Mouse (Mus musculus) right cerebral cortex, postnatal 25 days (tissue): ENCODE measurements around the gene Spryd3.

Source experiments
- DNase-seq: peaks from one replicate; pipeline ENCODE4 v3.0.0; 2022

Gene Spryd3

DNA sequence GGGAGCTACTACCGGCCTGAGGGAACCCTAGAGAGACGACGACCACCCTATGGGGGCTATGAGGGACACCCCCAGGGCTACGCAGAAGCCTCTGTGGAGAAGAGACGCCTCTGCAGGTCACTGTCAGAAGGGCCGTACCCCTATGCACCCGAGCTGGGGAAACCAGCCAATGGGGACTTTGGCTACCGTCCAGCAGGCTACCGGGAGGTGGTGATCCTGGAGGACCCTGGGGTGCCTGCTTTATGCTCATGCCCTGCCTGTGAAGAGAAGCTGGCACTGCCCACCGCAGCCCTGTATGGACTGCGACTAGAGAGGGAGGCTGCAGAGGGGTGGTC, 24.6 kb downstream of the Spryd3 start:
- no peak for DNase-seq

DNA sequence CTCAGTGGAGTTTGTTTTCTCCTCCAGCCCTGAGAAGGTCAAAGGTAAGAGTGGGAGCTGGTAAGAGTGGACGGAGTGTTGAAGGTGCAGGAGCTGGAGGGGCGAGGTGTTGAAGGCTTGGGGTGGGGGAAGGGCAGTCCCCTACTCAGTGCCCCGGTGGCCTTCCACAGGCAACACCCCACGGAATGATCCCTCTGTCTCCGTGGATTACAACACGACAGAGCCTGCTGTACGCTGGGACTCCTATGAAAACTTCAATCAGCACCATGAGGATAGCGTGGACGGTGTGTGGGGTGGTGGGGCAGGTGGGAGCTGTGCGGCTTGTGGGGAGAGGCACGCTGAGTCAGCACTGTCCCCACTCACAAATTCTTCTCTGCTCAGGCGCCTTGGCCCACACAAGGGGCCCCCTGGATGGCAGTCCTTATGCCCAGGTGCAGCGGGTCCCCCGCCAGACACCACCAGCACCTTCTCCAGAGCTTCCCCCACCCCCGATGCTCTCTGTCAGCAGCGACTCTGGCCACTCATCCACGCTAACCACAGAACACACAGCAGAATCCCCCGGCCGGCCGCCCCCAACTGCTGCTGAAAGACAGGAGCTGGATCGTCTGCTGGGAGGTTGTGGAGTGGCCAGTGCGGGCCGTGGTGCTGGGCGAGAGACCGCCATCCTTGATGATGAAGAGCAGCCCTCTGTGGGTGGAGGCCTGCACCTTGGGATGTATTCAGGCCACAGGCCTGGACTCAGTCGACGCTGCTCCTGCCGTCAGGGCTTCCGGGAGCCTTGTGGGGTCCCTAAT, 25.1 kb downstream of the Spryd3 start:
- DNase-seq = no peak

DNA sequence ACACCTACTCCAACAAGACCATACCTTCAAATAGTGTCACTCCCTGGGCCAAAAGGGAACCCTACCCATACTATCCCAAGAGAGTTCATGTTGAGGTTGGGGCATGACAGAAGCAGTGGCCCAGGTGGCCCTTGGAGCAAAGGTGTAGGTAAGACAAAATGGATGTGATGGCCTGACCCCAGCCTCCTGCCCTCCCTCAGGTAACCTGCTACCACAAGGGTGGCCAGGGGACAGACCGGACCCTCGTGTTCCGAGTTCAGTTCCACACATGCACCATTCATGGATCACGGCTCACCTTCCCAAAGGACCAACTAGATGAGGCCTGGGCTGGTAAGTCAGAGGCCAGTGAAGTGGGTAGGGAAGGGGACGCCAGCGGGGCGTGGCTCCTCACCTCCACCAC, 25.8 kb downstream of the Spryd3 start:
- no peak for DNase-seq

DNA sequence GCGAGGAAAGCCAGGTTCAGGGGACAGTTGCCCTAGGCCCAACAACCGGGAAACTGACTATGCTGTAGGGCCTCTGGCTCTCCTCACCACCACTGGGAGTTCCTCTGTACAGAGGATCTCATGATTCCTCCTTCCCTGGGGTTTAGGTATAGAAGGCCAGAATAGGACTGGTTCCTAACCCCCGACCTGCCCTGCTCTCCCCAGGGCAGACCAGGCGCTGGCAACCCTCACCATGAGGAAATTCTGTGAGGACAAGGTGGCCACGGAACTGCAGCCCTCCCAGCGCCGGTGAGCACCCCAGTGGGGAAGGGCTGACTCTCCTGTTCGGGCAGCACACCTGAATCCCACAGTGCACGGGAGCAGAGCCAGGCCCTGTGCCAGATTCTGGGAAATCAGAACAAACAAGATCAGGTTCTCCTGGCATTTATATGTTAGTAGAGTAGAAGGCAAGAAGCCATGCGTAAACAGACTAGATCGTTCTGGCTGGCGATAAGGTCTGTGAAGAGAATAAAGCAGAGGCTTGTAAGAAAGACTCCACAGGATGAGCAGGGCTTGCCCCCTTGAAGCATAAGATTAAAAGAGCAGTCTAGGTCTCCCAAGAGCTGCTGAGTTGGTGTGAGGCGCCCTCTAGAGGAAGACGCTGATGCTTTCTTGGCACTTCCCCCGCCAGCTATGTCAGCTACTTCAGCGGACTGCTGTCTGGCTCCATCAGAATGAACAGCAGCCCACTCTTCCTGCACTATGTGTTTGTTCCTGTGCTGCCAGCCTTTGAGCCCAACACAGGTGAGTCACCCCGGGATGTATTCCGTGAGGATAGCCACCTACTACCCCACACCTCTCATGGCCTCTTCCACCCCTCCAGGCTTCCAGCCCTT, 27.1 kb downstream of the Spryd3 start:
- DNase-seq = peak; percentile 70

GRCm38 (mm10) chr15:102107689-102108573, 28.1 kb downstream of the Spryd3 start:
- no peak for DNase-seq

GRCm38 (mm10) chr15:102106754-102107456, 29.1 kb downstream of the Spryd3 start:
- no peak for DNase-seq

DNA sequence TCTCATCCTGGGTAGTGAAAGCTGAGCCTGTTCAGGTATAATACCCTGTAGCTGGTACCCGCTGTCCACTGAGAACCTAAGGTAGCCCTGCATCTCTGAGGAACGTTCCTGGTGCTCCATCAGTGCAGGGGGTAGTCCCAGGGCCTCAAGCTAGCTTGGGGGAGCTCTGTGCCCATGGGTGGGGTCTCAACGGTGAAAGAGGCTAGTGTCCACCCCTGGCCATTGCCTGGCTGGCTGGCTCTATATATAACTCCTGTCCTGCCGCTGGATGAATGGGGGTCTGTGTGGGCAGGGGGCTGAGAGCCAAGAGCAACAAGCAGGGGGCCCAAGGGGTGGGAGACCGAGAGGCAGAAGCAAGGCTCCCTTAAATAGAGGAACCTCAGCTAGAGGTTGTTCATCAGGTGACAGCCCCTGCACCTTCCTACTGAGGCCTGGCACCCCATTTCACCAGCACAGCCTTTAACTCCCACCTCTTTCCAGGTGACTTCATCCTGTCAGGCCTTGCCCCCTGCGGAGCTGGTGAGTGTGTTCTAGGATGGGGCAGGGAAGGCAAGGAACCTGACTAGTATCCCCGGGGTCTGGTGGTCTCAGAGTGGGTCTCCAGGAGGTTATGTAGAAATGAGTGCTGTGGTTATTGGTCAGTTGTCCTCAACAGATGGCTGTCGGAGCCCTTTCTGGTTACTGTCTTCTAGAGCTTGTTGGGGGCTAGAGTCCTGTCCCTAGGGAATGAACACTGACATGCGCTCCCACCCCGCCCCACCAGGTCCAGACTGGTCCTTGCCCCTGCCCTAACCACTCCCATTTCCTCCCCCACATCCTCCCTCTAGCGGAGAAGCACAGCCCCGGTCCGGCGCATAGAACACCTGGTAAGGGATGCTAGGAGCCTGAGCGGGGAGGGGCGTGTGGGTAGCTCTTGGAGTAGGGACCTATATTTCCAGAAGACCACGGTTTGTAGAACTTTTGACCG, 30.0 kb downstream of the Spryd3 start:
- no peak for DNase-seq

GRCm38 (mm10) chr15:102105360-102105759, 30.7 kb downstream of the Spryd3 start:
- DNase-seq = no peak

- DNase-seq = no peak
Measured at GRCm38 (mm10) chr15:102103947-102104555, 32.0 kb downstream of the Spryd3 start.

- DNase-seq = no peak
Measured at GRCm38 (mm10) chr15:102103371-102103946, 32.6 kb downstream of the Spryd3 start.

DNA sequence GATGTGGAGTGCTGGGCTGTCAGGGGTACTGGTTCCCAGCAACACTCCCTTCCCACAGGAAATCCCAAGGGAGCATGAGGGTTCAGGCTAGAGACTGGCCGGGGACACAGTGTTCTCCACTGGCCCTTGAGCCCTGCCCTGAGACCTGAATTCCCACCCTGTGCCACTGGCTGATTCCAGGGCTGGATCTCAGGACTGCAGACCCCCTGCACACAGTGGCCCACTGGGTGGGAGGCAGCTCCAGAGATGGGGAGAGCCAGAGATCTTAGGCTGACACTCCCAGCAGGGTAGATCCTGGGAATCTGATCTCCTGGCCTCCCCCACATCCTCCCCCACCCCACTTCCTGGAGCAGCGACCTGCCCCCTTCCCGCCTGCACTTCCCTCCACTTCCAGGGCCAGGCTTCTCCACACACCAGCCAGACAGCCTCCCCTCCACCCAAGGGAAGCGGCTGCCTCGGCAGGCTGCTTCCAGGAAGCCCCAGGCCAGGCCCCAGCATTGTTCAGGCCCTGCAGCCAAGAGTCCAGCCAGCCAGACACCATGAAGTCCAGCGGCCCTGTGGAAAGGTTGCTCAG, 33.4 kb downstream of the Spryd3 start:
- no peak for DNase-seq

GRCm38 (mm10) chr15:102101672-102102541, 34.1 kb downstream of the Spryd3 start:
- DNase-seq = no peak

GRCm38 (mm10) chr15:102100996-102101671, 34.9 kb downstream of the Spryd3 start:
- DNase-seq = no peak

DNA sequence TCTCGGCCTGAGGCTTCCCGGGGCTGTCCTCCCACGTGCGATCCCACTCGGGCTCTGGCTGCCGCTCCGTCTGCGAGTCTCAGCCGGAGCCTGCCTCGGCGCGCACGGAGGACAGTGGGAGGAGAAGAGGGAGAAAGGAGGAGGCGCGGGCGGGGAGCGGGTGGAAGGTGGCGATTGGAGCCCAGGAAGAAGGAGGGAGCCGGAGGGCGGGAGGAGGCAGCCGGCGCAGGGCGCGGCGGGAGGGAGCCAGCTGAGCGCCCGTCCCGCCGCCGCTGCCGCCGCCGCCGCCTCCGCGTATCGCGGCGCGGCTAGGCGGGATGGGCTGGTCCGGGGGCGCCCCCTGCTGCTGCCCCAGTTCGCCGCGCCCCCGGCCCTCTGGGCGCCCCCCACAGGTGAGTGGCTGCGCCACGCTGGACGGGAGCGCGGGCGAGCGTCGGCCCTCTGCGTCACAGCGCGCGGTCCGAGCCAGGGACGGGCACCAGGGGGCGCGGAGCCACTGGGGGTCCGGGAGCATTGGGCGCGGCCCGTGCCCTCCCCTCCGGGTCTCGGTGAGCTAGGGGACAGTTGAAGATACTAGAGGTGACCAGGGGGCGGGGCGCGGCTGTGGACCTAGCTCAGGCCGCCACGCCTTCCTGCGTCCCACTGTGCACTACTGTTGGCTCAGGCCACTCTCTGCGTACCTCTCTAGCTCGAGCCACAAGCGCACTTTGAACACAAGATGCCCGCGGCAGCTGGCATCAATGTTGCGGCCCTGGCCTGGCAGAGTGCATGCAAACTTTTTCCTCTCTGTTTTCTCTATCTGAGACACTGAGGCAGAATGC, 35.7 kb downstream of the Spryd3 start, which contains the start of gene Tns2:
Gene Tns2 (plus strand): TSS at position 253 of the 821 bp plus-strand sequence.
- peak; percentile 79 for DNase-seq

GRCm38 (mm10) chr15:102099771-102100160, 36.3 kb downstream of the Spryd3 start:
- no peak for DNase-seq

- DNase-seq = no peak
Measured at GRCm38 (mm10) chr15:102099260-102099659, 36.8 kb downstream of the Spryd3 start.

DNA sequence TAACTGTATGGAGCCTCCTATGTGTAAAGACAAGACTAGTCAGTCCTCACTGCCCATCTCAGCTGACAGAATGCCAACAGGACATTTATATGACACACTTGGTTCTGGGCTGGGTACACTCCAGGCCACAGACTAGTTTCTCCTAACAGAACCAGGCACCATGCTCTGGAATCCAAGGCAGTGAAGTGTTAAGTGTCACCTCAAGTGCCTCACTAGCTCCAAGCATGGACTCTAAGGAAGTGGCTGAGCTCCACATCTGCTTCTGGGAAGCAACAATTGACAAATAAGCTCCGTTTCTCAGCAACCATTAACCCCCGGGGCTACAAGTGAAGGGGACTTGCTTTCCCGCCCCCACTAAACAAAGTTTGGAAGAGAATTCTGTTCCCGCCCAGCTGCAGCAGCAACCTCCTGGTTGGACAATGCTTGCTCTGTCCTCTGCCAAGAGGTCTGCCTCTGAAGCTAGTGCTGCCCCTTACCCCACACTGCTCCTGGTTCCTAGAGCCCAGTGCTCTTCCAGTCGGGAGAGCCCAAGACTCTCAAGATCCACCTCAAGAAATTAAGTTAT, 38.0 kb downstream of the Spryd3 start:
- DNase-seq = no peak
